Mouse (Mus musculus): ENCODE data around the gene Rtl6.

- no peak for TF ChIP-seq CTCF (IDR thresholded peaks at IDR 0.05)
- TF ChIP-seq EP300 (IDR thresholded peaks at IDR 0.05; ENCODE audit: insufficient read depth, low read depth, low read length): no peak
- no peak for TF ChIP-seq POLR2A (IDR thresholded peaks at IDR 0.05; ENCODE audit: insufficient read depth, low read depth, low read length)
Observed at GRCm38 (mm10) chr15:84577019-84577418, 19.4 kb upstream of the Rtl6 start.

All from heart, adult 2 months (tissue).